Mouse (Mus musculus): ENCODE results near the gene Slc1a2. TPM values are rescaled to one million over a fixed set of nuclear protein-coding genes. Genes with fewer than 3 reads are reported as not detected.

Slc1a2 gene
- total and polyA plus RNA-seq, 2 experiments: 89.4 to 167 TPM

DNA sequence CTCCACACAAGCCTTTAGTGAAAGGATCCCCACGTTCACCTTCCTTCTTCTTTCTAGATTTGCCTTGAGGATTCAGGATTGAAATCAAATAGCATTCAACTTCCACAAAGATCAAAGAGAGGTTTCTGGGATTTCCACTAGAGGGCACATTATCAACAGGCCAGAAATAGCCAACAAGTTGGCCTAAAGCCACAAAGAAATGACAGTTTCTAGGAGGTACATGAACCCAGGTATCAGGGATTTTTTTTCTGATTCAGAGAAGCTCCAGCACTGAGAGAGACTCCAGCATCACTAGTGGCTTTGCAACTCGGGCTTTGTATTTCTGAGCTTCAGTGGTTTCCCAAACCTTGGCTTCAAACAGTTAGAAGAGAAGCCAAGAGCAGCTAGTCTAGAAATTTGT, 145.7 kb downstream of the Slc1a2 start:
- H3K79me2 ChIP-seq (ENCODE audit: control insufficient read depth, insufficient read depth, low read length): no peaks in the 10 kb centered on the region
- H3K9ac ChIP-seq (ENCODE audit: low read depth, low read length): no peak overlapping the region
- no peaks in the 10 kb centered on the region for H3K4me1 ChIP-seq (ENCODE audit: control insufficient read depth, insufficient read depth, low read length)
- no peaks in the 10 kb centered on the region for H3K27me3 ChIP-seq (ENCODE audit: control insufficient read depth, insufficient read depth, low read length)
- H3K36me3 ChIP-seq (ENCODE audit: control insufficient read depth, insufficient read depth, low read length): no peaks in the 10 kb centered on the region
- peak; percentile 16; the same call in 1 of the 2 replicates for TF ChIP-seq CTCF (IDR thresholded peaks at IDR 0.05; ENCODE audit: low read depth, low read length)
- no peak for TF ChIP-seq POLR2A (IDR thresholded peaks at IDR 0.05; ENCODE audit: extremely low read depth, insufficient read depth, low read length)
- H3K4me3 ChIP-seq (ENCODE audit: insufficient read depth, low read depth, low read length): no peak overlapping the region
- WGBS: 33% methylated on average over 2 of the region's 2 CpGs
- no peak overlapping the region for H3K27ac ChIP-seq (replicated peaks; ENCODE audit: insufficient read depth, low read depth, low read length)
- DNase-seq (ENCODE audit: extremely low read depth, low read depth, low spot score): peak; percentile 65

DNA sequence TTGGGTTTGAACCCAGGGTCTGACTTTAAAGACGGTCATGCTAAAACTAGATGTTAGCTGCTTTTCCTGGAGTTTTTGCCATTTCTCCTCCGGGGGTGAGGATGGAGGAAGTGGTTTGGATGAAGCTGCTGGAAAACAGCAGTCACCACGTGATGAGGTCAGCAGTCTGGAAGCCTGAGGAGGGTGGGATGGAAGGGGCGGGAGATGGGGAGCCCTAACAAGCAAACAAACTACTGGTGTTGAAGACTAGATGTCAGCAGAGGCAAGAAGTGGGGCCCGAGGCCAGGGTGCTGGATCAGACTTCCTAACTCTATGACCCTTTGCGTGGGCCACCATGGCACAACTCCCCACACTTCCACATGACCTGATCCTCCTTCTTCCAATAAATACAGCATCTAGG, 146.8 kb downstream of the Slc1a2 start:
- 76% methylated on average over 6 of the region's 6 CpGs for WGBS
- Histone ChIP-seq H3K79me2 (ENCODE audit: control insufficient read depth, insufficient read depth, low read length) (no peaks in the 10 kb centered on the region), H3K4me3 (ENCODE audit: insufficient read depth, low read depth, low read length) (no peak overlapping the region), H3K9ac (ENCODE audit: low read depth, low read length) (no peak overlapping the region), H3K27ac (replicated peaks; ENCODE audit: insufficient read depth, low read depth, low read length) (no peak overlapping the region), H3K4me1 (ENCODE audit: control insufficient read depth, insufficient read depth, low read length) (no peaks in the 10 kb centered on the region), H3K27me3 (ENCODE audit: control insufficient read depth, insufficient read depth, low read length) (no peaks in the 10 kb centered on the region), H3K36me3 (ENCODE audit: control insufficient read depth, insufficient read depth, low read length) (no peaks in the 10 kb centered on the region)
- DNase-seq (ENCODE audit: extremely low read depth, low read depth, low spot score): no peak
- TF ChIP-seq POLR2A (IDR thresholded peaks at IDR 0.05; ENCODE audit: extremely low read depth, insufficient read depth, low read length): no peak
- TF ChIP-seq CTCF (IDR thresholded peaks at IDR 0.05; ENCODE audit: low read depth, low read length): no peak

DNA sequence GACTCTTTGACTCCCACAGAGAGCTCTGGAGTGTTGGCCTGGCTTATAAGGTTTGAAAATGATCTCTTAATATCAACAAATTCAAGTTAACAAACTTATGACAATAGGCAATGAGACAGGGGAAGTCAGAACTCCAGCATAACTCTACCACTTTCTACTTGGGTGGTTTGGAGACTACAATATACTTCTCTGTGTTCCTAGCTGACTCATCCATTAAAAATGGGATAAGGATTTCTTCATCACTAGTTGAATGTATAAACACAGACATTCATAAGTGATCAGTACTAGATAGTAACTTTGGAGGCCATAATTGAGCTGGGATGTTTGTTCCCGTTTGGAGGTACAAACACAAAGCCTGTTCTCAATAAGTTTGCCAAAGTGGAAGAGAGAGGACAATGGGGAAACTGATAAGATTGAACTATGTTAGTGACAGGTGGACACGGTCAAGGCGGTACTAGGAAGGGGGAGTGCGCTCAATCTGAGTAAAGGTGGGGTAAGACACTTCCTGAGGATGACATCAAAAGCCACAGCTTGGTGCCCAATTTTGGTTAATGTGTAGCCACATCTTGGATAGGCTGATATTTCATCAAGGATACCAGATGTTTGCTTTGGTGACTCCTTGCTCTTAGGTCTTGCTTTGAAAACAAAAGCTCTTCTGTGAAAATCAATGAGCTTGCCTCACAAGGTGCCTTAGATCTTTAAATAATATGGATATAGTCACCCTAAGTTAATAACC, 147.5 kb downstream of the Slc1a2 start:
- Histone ChIP-seq H3K27me3 (ENCODE audit: control insufficient read depth, insufficient read depth, low read length) (no peaks in the 10 kb centered on the region), H3K27ac (replicated peaks; ENCODE audit: insufficient read depth, low read depth, low read length) (no peak overlapping the region), H3K36me3 (ENCODE audit: control insufficient read depth, insufficient read depth, low read length) (no peaks in the 10 kb centered on the region), H3K4me1 (ENCODE audit: control insufficient read depth, insufficient read depth, low read length) (no peaks in the 10 kb centered on the region), H3K79me2 (ENCODE audit: control insufficient read depth, insufficient read depth, low read length) (no peaks in the 10 kb centered on the region), H3K9ac (ENCODE audit: low read depth, low read length) (no peak overlapping the region), H3K4me3 (ENCODE audit: insufficient read depth, low read depth, low read length) (no peak overlapping the region)
- 67% methylated on average over 4 of the region's 4 CpGs for WGBS
- DNase-seq (ENCODE audit: extremely low read depth, low read depth, low spot score): peak; percentile 50
- TF ChIP-seq CTCF (IDR thresholded peaks at IDR 0.05; ENCODE audit: low read depth, low read length): no peak
- no peak for TF ChIP-seq POLR2A (IDR thresholded peaks at IDR 0.05; ENCODE audit: extremely low read depth, insufficient read depth, low read length)

DNA sequence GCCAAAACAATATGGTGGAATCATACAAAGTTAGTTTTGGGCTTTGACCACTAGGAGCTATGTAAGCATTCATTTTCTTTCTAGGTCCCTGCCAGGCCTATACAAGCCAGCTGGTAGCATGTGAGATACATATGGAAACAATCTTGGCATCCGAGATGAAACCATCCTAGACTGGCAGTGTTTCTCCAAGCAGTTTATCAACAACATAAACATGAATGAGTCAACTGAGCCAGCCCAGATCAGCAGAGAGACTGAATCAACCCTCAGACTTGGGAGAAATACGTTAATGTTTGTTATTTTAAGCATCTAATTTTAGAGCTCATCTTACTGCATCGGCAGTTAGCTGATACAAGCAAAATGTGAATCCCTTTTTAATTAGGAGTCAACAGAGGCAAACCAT, 149.2 kb downstream of the Slc1a2 start:
- Histone ChIP-seq H3K36me3 (ENCODE audit: control insufficient read depth, insufficient read depth, low read length) (no peaks in the 10 kb centered on the region), H3K9ac (ENCODE audit: low read depth, low read length) (no peak overlapping the region), H3K79me2 (ENCODE audit: control insufficient read depth, insufficient read depth, low read length) (no peaks in the 10 kb centered on the region), H3K27ac (replicated peaks; ENCODE audit: insufficient read depth, low read depth, low read length) (no peak overlapping the region), H3K4me3 (ENCODE audit: insufficient read depth, low read depth, low read length) (no peak overlapping the region), H3K4me1 (ENCODE audit: control insufficient read depth, insufficient read depth, low read length) (no peaks in the 10 kb centered on the region), H3K27me3 (ENCODE audit: control insufficient read depth, insufficient read depth, low read length) (no peaks in the 10 kb centered on the region)
- no peak for DNase-seq (ENCODE audit: extremely low read depth, low read depth, low spot score)
- WGBS: 84% methylated on average over 3 of the region's 3 CpGs
- TF ChIP-seq CTCF (IDR thresholded peaks at IDR 0.05; ENCODE audit: low read depth, low read length) (no peak), POLR2A (IDR thresholded peaks at IDR 0.05; ENCODE audit: extremely low read depth, insufficient read depth, low read length) (no peak)

DNA sequence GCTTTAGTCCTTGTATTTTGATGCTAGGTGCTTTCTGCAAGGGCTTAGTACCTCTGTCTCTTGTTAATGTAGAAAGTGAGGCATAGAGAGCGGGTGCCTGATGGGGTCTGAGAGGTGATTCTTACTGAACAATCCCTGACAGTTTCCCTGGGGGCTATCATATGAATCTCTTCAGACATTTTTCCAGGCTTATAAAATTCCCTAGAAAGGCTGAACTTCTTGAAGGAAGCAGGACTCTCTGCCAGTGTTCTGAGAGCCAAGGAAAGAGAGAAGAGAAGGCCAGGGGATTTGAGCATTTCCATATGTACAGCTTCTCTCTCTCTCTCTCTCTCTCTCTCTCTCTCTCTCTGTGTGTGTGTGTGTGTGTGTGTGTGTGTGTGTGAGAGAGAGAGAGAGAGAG, 151.0 kb downstream of the Slc1a2 start:
- H3K4me1 ChIP-seq (ENCODE audit: control insufficient read depth, insufficient read depth, low read length): no peaks in the 10 kb centered on the region
- H3K79me2 ChIP-seq (ENCODE audit: control insufficient read depth, insufficient read depth, low read length): no peaks in the 10 kb centered on the region
- TF ChIP-seq CTCF (IDR thresholded peaks at IDR 0.05; ENCODE audit: low read depth, low read length): no peak
- TF ChIP-seq POLR2A (IDR thresholded peaks at IDR 0.05; ENCODE audit: extremely low read depth, insufficient read depth, low read length): no peak
- no peaks in the 10 kb centered on the region for H3K27me3 ChIP-seq (ENCODE audit: control insufficient read depth, insufficient read depth, low read length)
- H3K27ac ChIP-seq (replicated peaks; ENCODE audit: insufficient read depth, low read depth, low read length): no peak overlapping the region
- no peak for DNase-seq (ENCODE audit: extremely low read depth, low read depth, low spot score)
- H3K9ac ChIP-seq (ENCODE audit: low read depth, low read length): no peak overlapping the region
- no peak overlapping the region for H3K4me3 ChIP-seq (ENCODE audit: insufficient read depth, low read depth, low read length)
- WGBS: 95% methylated on average over 1 of the region's 1 CpGs
- no peaks in the 10 kb centered on the region for H3K36me3 ChIP-seq (ENCODE audit: control insufficient read depth, insufficient read depth, low read length)

- no peak for DNase-seq (ENCODE audit: extremely low read depth, low read depth, low spot score)
- no peak overlapping the region for H3K9ac ChIP-seq (ENCODE audit: low read depth, low read length)
- no peaks in the 10 kb centered on the region for H3K27me3 ChIP-seq (ENCODE audit: control insufficient read depth, insufficient read depth, low read length)
- H3K36me3 ChIP-seq (ENCODE audit: control insufficient read depth, insufficient read depth, low read length): no peaks in the 10 kb centered on the region
- H3K4me1 ChIP-seq (ENCODE audit: control insufficient read depth, insufficient read depth, low read length): no peaks in the 10 kb centered on the region
- H3K4me3 ChIP-seq (ENCODE audit: insufficient read depth, low read depth, low read length): no peak overlapping the region
- H3K79me2 ChIP-seq (ENCODE audit: control insufficient read depth, insufficient read depth, low read length): no peaks in the 10 kb centered on the region
- TF ChIP-seq POLR2A (IDR thresholded peaks at IDR 0.05; ENCODE audit: extremely low read depth, insufficient read depth, low read length): no peak
- no peak for TF ChIP-seq CTCF (IDR thresholded peaks at IDR 0.05; ENCODE audit: low read depth, low read length)
- WGBS: 66% methylated on average over 4 of the region's 4 CpGs
- no peak overlapping the region for H3K27ac ChIP-seq (replicated peaks; ENCODE audit: insufficient read depth, low read depth, low read length)
Observed at GRCm38 (mm10) chr2:102812756-102813155, 154.3 kb downstream of the Slc1a2 start.

All from liver, adult 2 months (tissue).